Mouse (Mus musculus): ENCODE measurements at regions not wholly inside any gene's neighbourhood (a gene's known extent, or its start where the extent isn't known, plus 50 kb on each side); places are given as distances from the start of the nearest gene placed in this dataset.

DNA sequence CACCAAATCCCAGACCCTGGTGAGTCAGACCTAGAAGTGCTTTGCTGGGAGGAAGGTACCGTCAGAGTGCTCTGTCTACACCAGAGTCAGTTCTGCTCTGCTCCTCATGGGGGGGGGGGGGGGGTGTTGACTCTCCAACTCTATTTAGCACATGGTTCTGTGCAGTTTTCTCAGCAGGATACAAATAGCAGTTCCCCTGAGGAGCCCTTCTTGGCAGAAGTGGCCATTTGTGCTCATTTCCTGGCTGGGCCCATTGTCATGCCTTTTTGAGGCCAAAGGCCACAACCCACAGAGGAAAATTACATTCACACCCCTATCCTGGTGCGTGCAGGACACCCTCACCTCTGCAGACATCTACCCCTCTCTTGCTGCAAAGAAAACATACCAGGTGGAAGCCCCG lies 118.3 kb downstream of the Psmg1 start:
- H3K4me3 ChIP-seq (replicated peaks): no peak overlapping the region
- H3K9ac ChIP-seq: no peak overlapping the region
- peak; percentile 67 for ATAC-seq (ENCODE audit: insufficient read depth, low FRiP score, low read depth)
- WGBS: 72% methylated on average over 3 of the region's 3 CpGs
- no peak overlapping the region for H3K27ac ChIP-seq
- no peaks in the 10 kb centered on the region for H3K9me3 ChIP-seq
- no peaks in the 10 kb centered on the region for H3K4me1 ChIP-seq
- H3K27me3 ChIP-seq (replicated peaks): no peaks in the 10 kb centered on the region
- H3K36me3 ChIP-seq: no peaks in the 10 kb centered on the region
- no peak overlapping the region for H3K4me2 ChIP-seq

DNA sequence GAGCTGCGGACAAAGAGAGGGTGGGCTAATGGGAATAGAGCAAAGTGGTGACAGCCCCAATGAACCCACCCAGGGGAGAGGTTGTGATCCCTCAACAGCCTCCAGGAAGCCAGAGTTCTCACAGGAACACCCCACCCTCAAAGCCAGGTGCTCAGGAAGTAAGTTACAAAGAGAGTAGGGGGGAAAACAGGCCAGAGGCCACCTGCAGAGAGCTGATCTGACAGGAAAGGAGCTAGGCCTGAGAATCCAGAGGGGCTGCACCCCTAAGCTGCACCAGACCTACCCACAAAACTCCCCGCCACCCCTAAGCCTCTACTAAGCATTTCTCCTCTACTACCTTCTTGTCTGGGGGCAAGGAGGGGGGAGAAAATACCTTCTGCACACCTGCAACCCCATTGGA lies 120.5 kb downstream of the Psmg1 start:
- no peak overlapping the region for H3K9ac ChIP-seq
- H3K36me3 ChIP-seq: no peaks in the 10 kb centered on the region
- H3K27ac ChIP-seq: no peak overlapping the region
- H3K9me3 ChIP-seq: no peaks in the 10 kb centered on the region
- no peak overlapping the region for H3K4me2 ChIP-seq
- WGBS: 70% methylated on average over 2 of the region's 2 CpGs
- no peak for ATAC-seq (ENCODE audit: insufficient read depth, low FRiP score, low read depth)
- no peaks in the 10 kb centered on the region for H3K27me3 ChIP-seq (replicated peaks)
- H3K4me1 ChIP-seq: no peaks in the 10 kb centered on the region
- no peak overlapping the region for H3K4me3 ChIP-seq (replicated peaks)

DNA sequence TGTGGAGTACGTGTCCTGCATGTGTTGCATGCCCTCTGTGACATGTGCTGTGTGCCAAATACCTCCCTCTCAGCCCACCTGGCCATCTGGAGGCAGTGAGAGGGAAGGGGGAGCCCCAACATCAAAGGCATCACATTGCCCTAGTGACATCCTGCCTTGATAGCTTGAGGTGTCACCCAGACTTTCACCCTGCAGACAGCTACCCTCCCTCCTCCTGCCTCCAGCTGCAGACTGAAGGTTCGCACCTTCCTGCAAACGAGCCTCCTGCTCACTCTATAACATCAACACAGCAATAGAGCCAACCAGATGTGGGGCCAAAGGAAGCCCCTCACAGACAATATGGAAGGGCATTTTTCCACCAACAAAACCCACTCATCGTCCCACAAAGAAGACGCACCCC lies 121.3 kb downstream of the Psmg1 start:
- H3K9ac ChIP-seq: no peak overlapping the region
- ATAC-seq (ENCODE audit: insufficient read depth, low FRiP score, low read depth): no peak
- H3K27me3 ChIP-seq (replicated peaks): no peaks in the 10 kb centered on the region
- no peak overlapping the region for H3K4me3 ChIP-seq (replicated peaks)
- no peak overlapping the region for H3K27ac ChIP-seq
- no peak overlapping the region for H3K4me2 ChIP-seq
- WGBS: 52% methylated on average over 5 of the region's 5 CpGs
- H3K9me3 ChIP-seq: no peaks in the 10 kb centered on the region
- no peaks in the 10 kb centered on the region for H3K4me1 ChIP-seq
- no peaks in the 10 kb centered on the region for H3K36me3 ChIP-seq

DNA sequence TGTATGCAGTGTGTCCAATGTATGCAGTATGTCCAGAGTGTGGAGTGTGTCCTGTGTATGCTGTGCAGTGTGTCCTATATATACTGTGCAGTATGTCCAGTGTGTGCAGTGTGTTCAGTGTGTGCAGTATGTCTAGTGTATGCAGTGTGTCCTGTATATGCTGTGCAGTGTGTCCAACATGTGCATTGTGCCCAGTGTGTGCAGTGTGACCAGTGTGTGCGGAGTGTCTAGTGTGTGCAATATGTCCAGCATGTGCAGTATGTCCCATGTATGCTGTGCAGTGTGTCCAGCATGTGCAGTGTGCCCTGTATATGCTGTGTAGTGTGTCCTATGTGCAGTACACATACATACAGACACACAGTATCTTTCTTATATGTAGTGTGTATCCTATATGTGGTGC lies 121.9 kb downstream of the Psmg1 start:
- Histone ChIP-seq H3K36me3 (no peaks in the 10 kb centered on the region), H3K4me1 (no peaks in the 10 kb centered on the region), H3K27ac (no peak overlapping the region), H3K9ac (no peak overlapping the region), H3K4me3 (replicated peaks) (no peak overlapping the region), H3K9me3 (no peaks in the 10 kb centered on the region), H3K27me3 (replicated peaks) (no peaks in the 10 kb centered on the region), H3K4me2 (no peak overlapping the region)
- 100% methylated on average over 1 of the region's 1 CpGs for whole genome bisulfite sequencing
- ATAC-seq (ENCODE audit: insufficient read depth, low FRiP score, low read depth): no peak

DNA sequence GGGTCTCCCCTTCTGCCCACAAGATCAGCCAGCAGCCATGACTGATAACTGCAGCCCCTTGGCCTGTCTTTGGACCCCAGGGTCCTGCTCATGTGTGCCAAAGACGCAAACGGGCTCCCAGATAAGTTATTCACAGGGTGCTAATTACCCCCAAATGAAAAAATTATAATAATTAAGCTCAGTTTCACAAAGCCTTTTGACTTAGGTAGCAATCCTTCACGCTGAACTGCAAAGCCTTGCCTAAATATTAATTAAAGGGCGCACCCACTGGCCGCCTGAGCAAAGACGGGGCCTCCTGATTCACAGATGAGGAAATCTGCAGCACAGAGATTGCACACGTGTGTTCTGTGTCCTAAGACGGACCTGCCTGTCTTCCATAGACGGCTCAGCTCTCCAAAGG lies 123.2 kb downstream of the Psmg1 start:
- Histone ChIP-seq H3K4me2 (no peak overlapping the region), H3K27me3 (replicated peaks) (no peaks in the 10 kb centered on the region), H3K4me1 (no peaks in the 10 kb centered on the region), H3K27ac (no peak overlapping the region), H3K9me3 (no peaks in the 10 kb centered on the region), H3K4me3 (replicated peaks) (no peak overlapping the region), H3K9ac (no peak overlapping the region), H3K36me3 (no peaks in the 10 kb centered on the region)
- WGBS: 68% methylated on average over 9 of the region's 9 CpGs
- no peak for ATAC-seq (ENCODE audit: insufficient read depth, low FRiP score, low read depth)

DNA sequence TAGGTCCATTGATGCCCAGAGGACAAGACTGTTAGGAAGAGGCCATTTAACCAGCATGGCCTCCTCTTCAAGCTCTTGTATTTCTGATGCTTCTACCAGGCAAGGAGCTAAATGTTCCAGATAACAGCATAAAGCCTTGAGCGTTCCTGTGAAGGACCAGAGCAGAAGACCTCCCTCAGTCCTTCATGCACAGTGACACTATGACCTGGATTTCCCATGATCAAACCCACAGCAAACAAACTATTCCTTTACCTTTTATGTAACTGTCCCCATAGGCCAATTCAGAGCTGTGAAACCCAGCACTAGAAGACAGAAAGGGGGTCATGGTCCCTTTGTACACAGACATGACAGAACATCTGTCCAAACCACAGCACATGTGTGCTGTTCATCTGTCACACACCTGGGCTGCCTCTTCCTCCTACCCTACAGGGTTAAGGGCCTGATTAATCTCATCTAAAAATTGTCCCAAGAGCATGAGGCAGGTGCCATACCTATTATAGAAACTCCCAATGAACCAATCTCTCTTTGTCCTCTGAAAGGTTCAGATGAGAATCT lies 123.8 kb downstream of the Psmg1 start:
- 91% methylated on average over 1 of the region's 1 CpGs for WGBS

DNA sequence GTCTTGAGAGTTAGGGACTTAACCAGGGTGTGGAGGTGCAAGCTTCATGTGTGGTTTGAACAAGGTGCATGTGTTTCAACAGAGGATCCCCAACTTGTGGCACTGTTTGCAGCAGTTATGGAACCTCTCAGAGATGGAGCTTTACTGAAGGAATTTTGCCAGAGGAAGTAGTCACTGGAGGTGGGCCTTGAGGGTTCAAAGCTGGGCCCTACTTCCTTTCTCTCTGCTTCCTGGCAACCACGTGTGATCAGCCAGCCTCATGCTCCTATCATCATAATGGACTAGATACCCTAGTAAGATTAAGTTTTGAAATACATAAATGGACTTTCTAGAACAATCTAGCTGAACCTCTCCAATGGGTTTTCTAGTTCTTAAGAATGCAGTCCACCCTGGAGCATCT lies 125.2 kb downstream of the Psmg1 start:
- ATAC-seq (ENCODE audit: insufficient read depth, low FRiP score, low read depth): no peak
- Histone ChIP-seq H3K4me1 (no peaks in the 10 kb centered on the region), H3K27me3 (replicated peaks) (no peaks in the 10 kb centered on the region), H3K4me2 (no peak overlapping the region), H3K4me3 (replicated peaks) (no peak overlapping the region), H3K9me3 (no peaks in the 10 kb centered on the region), H3K36me3 (no peaks in the 10 kb centered on the region), H3K9ac (no peak overlapping the region), H3K27ac (no peak overlapping the region)
- 70% methylated on average over 1 of the region's 1 CpGs for WGBS

More for the DNA sequence above, 123.8 kb downstream of the Psmg1 start:
- Histone ChIP-seq H3K36me3 (no peaks in the 10 kb centered on the region), H3K9me3 (no peaks in the 10 kb centered on the region), H3K4me2 (no peak overlapping the region), H3K27ac (no peak overlapping the region), H3K4me1 (no peaks in the 10 kb centered on the region), H3K27me3 (replicated peaks) (no peaks in the 10 kb centered on the region), H3K9ac (no peak overlapping the region), H3K4me3 (replicated peaks) (no peak overlapping the region)
- no peak for ATAC-seq (ENCODE audit: insufficient read depth, low FRiP score, low read depth)

DNA sequence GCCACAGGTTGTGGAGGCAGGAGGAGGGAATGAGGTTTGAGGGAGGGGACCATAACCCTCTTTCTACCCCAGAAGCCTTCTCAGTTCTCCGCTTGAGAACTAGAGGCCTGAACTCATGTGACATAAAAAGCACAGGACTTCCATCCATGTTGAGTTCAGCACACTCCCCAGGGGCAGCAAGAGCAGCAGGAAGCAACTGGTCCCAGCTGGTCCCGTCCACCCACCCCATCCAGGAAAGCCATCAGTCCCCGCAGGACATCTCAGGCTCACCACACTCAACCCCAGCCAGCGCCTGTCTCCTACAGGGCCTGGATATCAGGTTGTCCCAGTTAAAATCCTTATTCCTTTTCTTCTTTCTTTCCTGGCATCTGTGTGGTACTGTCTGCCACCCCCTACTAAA lies 126.1 kb downstream of the Psmg1 start:
- ATAC-seq (ENCODE audit: insufficient read depth, low FRiP score, low read depth): no peak
- Histone ChIP-seq H3K4me1 (no peaks in the 10 kb centered on the region), H3K27ac (no peak overlapping the region), H3K9me3 (no peaks in the 10 kb centered on the region), H3K4me2 (no peak overlapping the region), H3K36me3 (no peaks in the 10 kb centered on the region), H3K27me3 (replicated peaks) (no peaks in the 10 kb centered on the region), H3K4me3 (replicated peaks) (no peak overlapping the region), H3K9ac (no peak overlapping the region)
- WGBS: 79% methylated on average over 4 of the region's 4 CpGs

DNA sequence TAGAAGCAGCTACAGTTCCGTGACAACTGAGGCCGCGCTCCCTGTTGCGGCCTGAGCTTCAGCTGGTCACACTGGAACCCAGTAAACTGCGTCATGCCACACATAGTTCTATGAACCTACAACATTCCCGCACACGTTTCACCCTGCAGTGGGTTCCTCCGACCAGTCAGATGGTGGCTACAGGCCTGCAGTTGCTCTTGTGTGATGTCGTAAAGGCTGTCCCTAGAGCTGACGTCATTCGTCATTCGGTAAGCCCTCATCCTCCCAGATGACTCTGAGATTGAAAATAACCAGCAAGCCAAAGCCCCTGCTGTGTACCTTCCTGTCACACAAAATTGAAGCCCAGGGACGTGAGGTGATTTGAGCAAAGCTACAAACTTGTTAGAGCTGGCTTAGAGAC lies 126.7 kb downstream of the Psmg1 start:
- no peaks in the 10 kb centered on the region for H3K9me3 ChIP-seq
- no peak overlapping the region for H3K27ac ChIP-seq
- no peak overlapping the region for H3K9ac ChIP-seq
- 67% methylated on average over 13 of the region's 13 CpGs for WGBS
- H3K36me3 ChIP-seq: no peaks in the 10 kb centered on the region
- H3K4me3 ChIP-seq (replicated peaks): no peak overlapping the region
- no peaks in the 10 kb centered on the region for H3K27me3 ChIP-seq (replicated peaks)
- H3K4me2 ChIP-seq: no peak overlapping the region
- no peaks in the 10 kb centered on the region for H3K4me1 ChIP-seq
- no peak for ATAC-seq (ENCODE audit: insufficient read depth, low FRiP score, low read depth)

DNA sequence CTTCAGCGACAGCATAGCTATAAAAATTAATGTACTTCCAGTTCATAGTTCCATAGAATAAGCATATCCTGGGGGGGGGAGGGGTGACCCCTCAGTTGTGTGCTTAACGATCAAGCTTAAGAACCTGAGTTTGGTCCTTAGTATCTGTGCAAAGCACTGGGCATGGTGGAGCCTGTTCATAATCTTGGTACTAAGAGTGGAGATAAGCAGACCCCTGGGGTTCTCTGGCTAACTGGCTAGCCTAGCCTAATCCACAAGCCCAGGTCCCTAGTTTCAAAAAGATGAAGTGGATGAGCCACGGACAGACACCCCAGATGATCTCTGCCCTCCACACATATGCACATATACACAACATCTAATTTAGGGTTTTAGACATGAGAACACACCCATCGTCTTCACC lies 127.2 kb downstream of the Psmg1 start:
- no peak overlapping the region for H3K4me2 ChIP-seq
- no peaks in the 10 kb centered on the region for H3K4me1 ChIP-seq
- H3K36me3 ChIP-seq: no peaks in the 10 kb centered on the region
- H3K27ac ChIP-seq: no peak overlapping the region
- no peaks in the 10 kb centered on the region for H3K9me3 ChIP-seq
- no peaks in the 10 kb centered on the region for H3K27me3 ChIP-seq (replicated peaks)
- ATAC-seq (ENCODE audit: insufficient read depth, low FRiP score, low read depth): no peak
- WGBS: 81% methylated on average over 4 of the region's 4 CpGs
- H3K4me3 ChIP-seq (replicated peaks): no peak overlapping the region
- no peak overlapping the region for H3K9ac ChIP-seq

DNA sequence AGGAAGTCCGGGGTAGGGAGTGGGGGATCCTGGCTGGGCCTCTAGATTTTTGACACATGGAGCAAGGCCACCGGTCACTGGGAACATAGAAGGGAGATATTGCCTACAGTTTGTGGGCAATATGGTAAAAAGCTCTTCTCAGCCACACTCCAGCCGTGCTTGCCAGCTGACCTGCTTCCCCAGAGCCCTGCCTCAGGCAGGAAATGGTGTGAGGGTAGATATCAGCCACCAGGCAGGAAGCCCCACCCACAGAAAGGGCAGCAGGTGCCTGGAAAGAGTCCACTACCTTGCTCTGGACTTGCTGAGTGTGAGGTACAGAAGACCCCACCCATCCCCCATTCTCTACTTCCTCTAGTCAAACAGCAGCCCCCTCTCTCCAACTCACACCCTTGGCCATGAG lies 128.1 kb downstream of the Psmg1 start:
- H3K9me3 ChIP-seq: no peaks in the 10 kb centered on the region
- no peak overlapping the region for H3K9ac ChIP-seq
- H3K27ac ChIP-seq: 0 out of 2 replicates have a peak overlapping the region, but pooled peaks have one; percentile 5
- ATAC-seq (ENCODE audit: insufficient read depth, low FRiP score, low read depth): no peak
- no peaks in the 10 kb centered on the region for H3K27me3 ChIP-seq (replicated peaks)
- no peak overlapping the region for H3K4me2 ChIP-seq
- H3K4me3 ChIP-seq (replicated peaks): no peak overlapping the region
- H3K36me3 ChIP-seq: no peaks in the 10 kb centered on the region
- WGBS: 63% methylated on average over 3 of the region's 3 CpGs
- no peaks in the 10 kb centered on the region for H3K4me1 ChIP-seq

DNA sequence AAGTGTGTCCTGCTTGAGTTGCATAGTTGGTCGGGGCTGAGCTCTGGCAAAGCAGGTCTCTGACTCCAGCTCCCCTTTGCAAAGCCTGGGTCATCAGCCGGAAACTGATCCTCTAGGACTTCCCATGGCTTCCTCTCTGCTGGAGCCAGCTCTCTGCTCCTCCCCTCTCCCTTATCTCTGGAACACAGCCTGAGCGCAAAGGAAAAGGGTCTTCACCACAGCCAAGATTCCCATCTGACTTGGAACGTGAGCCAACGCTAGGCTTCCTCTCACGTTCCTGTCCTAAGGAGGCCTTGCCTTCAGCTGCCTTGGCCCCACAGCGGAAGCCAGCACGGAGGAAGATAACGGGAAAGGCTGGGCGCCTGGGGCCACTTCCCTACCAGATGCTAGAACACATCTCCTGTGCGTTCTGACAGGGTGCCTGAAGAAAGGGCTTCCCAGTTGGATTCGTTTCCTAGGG lies 129.5 kb downstream of the Psmg1 start:
- no peak for ATAC-seq (ENCODE audit: insufficient read depth, low FRiP score, low read depth)
- H3K4me1 ChIP-seq: no peaks in the 10 kb centered on the region
- no peaks in the 10 kb centered on the region for H3K27me3 ChIP-seq (replicated peaks)
- H3K4me2 ChIP-seq: no peak overlapping the region
- WGBS: 67% methylated on average over 12 of the region's 12 CpGs
- H3K27ac ChIP-seq: peak overlapping the region; percentile 63; the same call in 1 of the 2 replicates
- H3K9me3 ChIP-seq: no peaks in the 10 kb centered on the region
- no peaks in the 10 kb centered on the region for H3K36me3 ChIP-seq
- no peak overlapping the region for H3K9ac ChIP-seq
- H3K4me3 ChIP-seq (replicated peaks): no peak overlapping the region

DNA sequence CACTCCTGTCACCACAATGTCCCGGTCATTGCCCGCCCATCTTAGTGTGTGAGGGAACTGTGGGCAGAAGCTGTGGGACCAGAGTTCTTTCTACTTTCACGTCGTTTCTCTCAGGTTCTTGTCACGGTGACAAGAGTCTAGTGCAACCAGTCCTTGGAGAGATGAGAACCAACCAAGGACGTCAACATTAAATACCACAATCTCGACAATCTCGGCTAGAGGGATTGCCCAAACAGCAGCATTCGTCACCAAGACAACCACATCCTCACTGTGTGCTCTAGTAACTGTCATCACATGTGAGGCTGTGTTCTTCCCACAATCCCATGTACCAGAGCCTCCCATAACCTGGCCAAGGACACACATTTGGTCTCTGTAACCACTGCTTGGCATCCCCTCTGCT lies 129.9 kb downstream of the Psmg1 start:
- Histone ChIP-seq H3K4me3 (replicated peaks) (no peak overlapping the region), H3K4me2 (no peak overlapping the region), H3K4me1 (no peaks in the 10 kb centered on the region), H3K27me3 (replicated peaks) (no peaks in the 10 kb centered on the region), H3K27ac (peak overlapping the region; percentile 28; the same call in 1 of the 2 replicates), H3K36me3 (no peaks in the 10 kb centered on the region), H3K9me3 (no peaks in the 10 kb centered on the region), H3K9ac (no peak overlapping the region)
- ATAC-seq (ENCODE audit: insufficient read depth, low FRiP score, low read depth): no peak
- 80% methylated on average over 9 of the region's 9 CpGs for WGBS

Data from stomach, embryonic 15.5 days (tissue).